16 mouse cellular contexts compared by ENCODE assay signal in genomic region chr5:118377402-118377848, GRCm38 (mm10).
DNase-seq lines count a peak whose midpoint lies in the region; ATAC-seq lines count a peak whose summit lies in the region.
"Had no signal": no experiment of that assay in that cellular context is flagged by ENCODE, and none has a peak within 500 bp of the region (broad histone marks: within the 10 kb centered on the region; RNA-seq: fewer than 3 reads in every experiment).

No protein-coding gene starts in this region.

- no peak for ATAC-seq in embryonic facial prominence, embryonic 14.5 days (ENCODE audit: low read depth)
- ATAC-seq in liver, embryonic 15.5 days (ENCODE audit: insufficient read depth), result no peak
- no peak for ATAC-seq in liver, embryonic 12.5 days
- ATAC-seq in neural tube, embryonic 15.5 days (ENCODE audit: low FRiP score), result no peak
- ATAC-seq: intestine, embryonic 16.5 days had no signal

- H3K4me2 ChIP-seq in embryonic facial prominence, embryonic 14.5 days (ENCODE audit: low read depth, low read length), result no peak overlapping the region
- H3K4me2 ChIP-seq in liver, embryonic 15.5 days, result no peak overlapping the region
- no peak overlapping the region for H3K4me2 ChIP-seq in liver, embryonic 12.5 days
- H3K4me2 ChIP-seq in neural tube, embryonic 15.5 days, result no peak overlapping the region
- H3K4me2 ChIP-seq: heart, embryonic 11.5 days; midbrain, embryonic 12.5 days had no signal

- H3K36me3 ChIP-seq in embryonic facial prominence, embryonic 14.5 days (ENCODE audit: control insufficient read depth, insufficient read depth, low read length), result no peaks in the 10 kb centered on the region
- no peaks in the 10 kb centered on the region for H3K36me3 ChIP-seq in embryonic facial prominence, embryonic 10.5 days (replicated peaks)
- H3K36me3 ChIP-seq in liver, embryonic 15.5 days (replicated peaks), result no peaks in the 10 kb centered on the region
- no peaks in the 10 kb centered on the region for H3K36me3 ChIP-seq in liver, embryonic 12.5 days
- H3K36me3 ChIP-seq in neural tube, embryonic 15.5 days, result no peaks in the 10 kb centered on the region
- H3K36me3 ChIP-seq: midbrain, embryonic 12.5 days had no signal

- no peaks in the 10 kb centered on the region; the same call in 1 of the 2 replicates for H3K27me3 ChIP-seq in embryonic facial prominence, embryonic 14.5 days (replicated peaks; ENCODE audit: control insufficient read depth, insufficient read depth, low read length)
- H3K27me3 ChIP-seq in embryonic facial prominence, embryonic 10.5 days (replicated peaks; ENCODE audit: low read depth, poor library complexity, severe bottlenecking), result peaks cover 72% of the 10 kb centered on the region
- peaks cover 58% of the 10 kb centered on the region for H3K27me3 ChIP-seq in liver, embryonic 15.5 days
- peaks cover 49% of the 10 kb centered on the region for H3K27me3 ChIP-seq in liver, embryonic 12.5 days (replicated peaks)
- H3K27me3 ChIP-seq in neural tube, embryonic 15.5 days (replicated peaks), result no peaks in the 10 kb centered on the region

- peak; percentile 64 for DNase-seq in embryonic facial prominence, embryonic 14.5 days (ENCODE audit: low spot score)
- DNase-seq in embryonic facial prominence, embryonic 10.5 days (ENCODE audit: low spot score), result no peak
- DNase-seq in retina, embryonic 14.5 days (ENCODE audit: low spot score), result peak; percentile 29
- no peak for DNase-seq in retina, postnatal 1 day
- DNase-seq in adrenal gland, adult 18-20 months (ENCODE audit: low spot score in 2 of 2), result no peak
- DNase-seq: adrenal gland, adult 8-10 months; cerebellum, adult 9-10 months; gastrocnemius, postnatal 25 days; layer of hippocampus, adult 9-11 months; right cerebral cortex, postnatal 4 days had no signal

- no peak overlapping the region for H3K27ac ChIP-seq in embryonic facial prominence, embryonic 14.5 days (replicated peaks; ENCODE audit: low read depth, low read length)
- no peak overlapping the region for H3K27ac ChIP-seq in embryonic facial prominence, embryonic 10.5 days (replicated peaks)
- 0 out of 2 replicates have a peak overlapping the region, but pooled peaks have one; percentile 1 for H3K27ac ChIP-seq in liver, embryonic 15.5 days (replicated peaks)
- H3K27ac ChIP-seq in liver, embryonic 12.5 days, result no peak overlapping the region
- H3K27ac ChIP-seq in neural tube, embryonic 15.5 days (replicated peaks), result peak overlapping the region; percentile 39; the same call in 1 of the 2 replicates
- H3K27ac ChIP-seq: midbrain, embryonic 12.5 days had no signal

- WGBS in embryonic facial prominence, embryonic 14.5 days, result 37% methylated on average over 8 of the region's 8 CpGs
- WGBS in embryonic facial prominence, embryonic 10.5 days, result 58% methylated on average over 8 of the region's 8 CpGs
- WGBS in liver, embryonic 15.5 days (ENCODE audit: insufficient replicate concordance), result 42% methylated on average over 8 of the region's 8 CpGs
- 54% methylated on average over 8 of the region's 8 CpGs for WGBS in liver, embryonic 12.5 days (ENCODE audit: insufficient replicate concordance)
- WGBS in neural tube, embryonic 15.5 days, result 27% methylated on average over 8 of the region's 8 CpGs

- H3K9ac ChIP-seq in embryonic facial prominence, embryonic 14.5 days (ENCODE audit: low read depth, low read length), result no peak overlapping the region
- no peak overlapping the region for H3K9ac ChIP-seq in liver, embryonic 15.5 days
- no peak overlapping the region for H3K9ac ChIP-seq in liver, embryonic 12.5 days
- no peak overlapping the region for H3K9ac ChIP-seq in neural tube, embryonic 15.5 days (replicated peaks)
- H3K9ac ChIP-seq: midbrain, embryonic 12.5 days had no signal

- H3K4me1 ChIP-seq in embryonic facial prominence, embryonic 14.5 days (ENCODE audit: control insufficient read depth, insufficient read depth, low read length), result peaks cover 46% of the 10 kb centered on the region
- peaks cover 71% of the 10 kb centered on the region for H3K4me1 ChIP-seq in embryonic facial prominence, embryonic 10.5 days
- peaks cover 54% of the 10 kb centered on the region for H3K4me1 ChIP-seq in liver, embryonic 15.5 days (replicated peaks)
- peaks cover 51% of the 10 kb centered on the region for H3K4me1 ChIP-seq in liver, embryonic 12.5 days
- peaks cover 58% of the 10 kb centered on the region for H3K4me1 ChIP-seq in neural tube, embryonic 15.5 days

- H3K9me3 ChIP-seq in embryonic facial prominence, embryonic 14.5 days (ENCODE audit: control insufficient read depth, low read length), result no peaks in the 10 kb centered on the region
- no peaks in the 10 kb centered on the region for H3K9me3 ChIP-seq in embryonic facial prominence, embryonic 10.5 days
- no peaks in the 10 kb centered on the region for H3K9me3 ChIP-seq in liver, embryonic 15.5 days (replicated peaks)
- H3K9me3 ChIP-seq in liver, embryonic 12.5 days (replicated peaks), result no peaks in the 10 kb centered on the region
- no peaks in the 10 kb centered on the region for H3K9me3 ChIP-seq in neural tube, embryonic 15.5 days (replicated peaks)
- H3K9me3 ChIP-seq: midbrain, embryonic 12.5 days had no signal

- no peak overlapping the region for H3K4me3 ChIP-seq in embryonic facial prominence, embryonic 14.5 days (ENCODE audit: low read depth, low read length)
- H3K4me3 ChIP-seq in embryonic facial prominence, embryonic 10.5 days, result no peak overlapping the region
- H3K4me3 ChIP-seq in liver, embryonic 15.5 days (replicated peaks), result no peak overlapping the region
- no peak overlapping the region for H3K4me3 ChIP-seq in liver, embryonic 12.5 days
- H3K4me3 ChIP-seq in neural tube, embryonic 15.5 days (replicated peaks), result no peak overlapping the region
- H3K4me3 ChIP-seq: midbrain, embryonic 12.5 days had no signal

Comparison
In these comparisons a context has a peak if more than half of its experiments do, and no peak if none do; other contexts are left out.
1. DNase-seq: peak in embryonic facial prominence, embryonic 14.5 days (single experiment) and retina, embryonic 14.5 days (single experiment); none in embryonic facial prominence, embryonic 10.5 days (single experiment), retina, postnatal 1 day (single experiment) and adrenal gland, adult 18-20 months (0 of 2).
2. H3K27ac ChIP-seq: peak in liver, embryonic 15.5 days (single experiment) and neural tube, embryonic 15.5 days (single experiment); none in embryonic facial prominence, embryonic 14.5 days (single experiment), embryonic facial prominence, embryonic 10.5 days (single experiment) and liver, embryonic 12.5 days (single experiment).